Mouse (Mus musculus) embryonic fibroblast, embryonic 13.5 days (primary cell): ENCODE measurements around the gene Cldn19.

Experiments
- CTCF ChIP-seq: IDR thresholded peaks from 2 replicates; pipeline ENCODE4 v1.5.1; 2011; ENCODE audit warnings: mild to moderate bottlenecking, control low read depth, low read length, moderate library complexity, borderline replicate concordance; ENCODE audit not compliant: insufficient read depth
- POLR2A ChIP-seq: IDR thresholded peaks from 2 replicates; pipeline ENCODE4 v1.6.1; 2011; ENCODE audit warnings: low read depth, mild to moderate bottlenecking, control low read depth, low read length, moderate library complexity

DNA sequence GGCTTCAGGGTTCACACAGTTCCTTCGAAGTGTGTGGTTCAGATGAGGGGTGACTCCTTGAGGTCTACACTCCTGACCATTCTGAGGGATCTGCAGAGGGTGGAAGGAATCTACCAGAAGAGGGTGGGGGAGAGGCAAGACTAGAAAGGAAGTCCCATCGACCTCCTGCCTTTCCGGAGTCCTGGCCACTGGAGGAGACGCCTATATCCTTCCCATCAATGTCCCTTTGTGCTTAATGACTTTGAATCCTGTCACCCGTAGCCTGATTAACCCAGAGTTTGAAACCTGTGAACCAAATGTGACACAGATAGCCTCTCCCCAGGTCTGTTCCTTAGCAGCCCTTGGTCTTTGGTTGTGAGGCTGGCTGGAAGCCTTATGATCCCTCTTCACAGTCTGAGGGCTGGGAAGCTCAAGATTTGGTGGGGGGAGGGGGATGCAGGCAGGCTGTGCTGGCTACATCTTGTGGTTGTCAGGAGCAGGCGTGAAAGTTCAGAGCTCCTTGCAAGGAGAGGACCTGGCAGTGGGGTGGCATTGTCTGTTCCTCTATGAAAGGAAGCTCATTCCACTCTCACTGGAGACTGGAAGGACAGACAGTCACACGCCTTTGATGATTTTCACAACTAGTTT, 6.0 kb downstream of the Cldn19 start:
- no peak for TF ChIP-seq CTCF
- no peak for TF ChIP-seq POLR2A
